Mouse (Mus musculus) megakaryocyte, embryonic 14.5 days (primary cell): ENCODE measurements at regions not wholly inside any gene's neighbourhood (a gene's known extent, or its start where the extent isn't known, plus 50 kb on each side); places are given as distances from the start of the nearest gene placed in this dataset.

Source experiments
- FLI1 ChIP-seq: IDR thresholded peaks from 2 replicates; pipeline ENCODE4 v1.6.1; 2012; ENCODE audit warnings: low read length, inconsistent platforms, mixed read lengths
- GATA1 ChIP-seq: IDR thresholded peaks from 3 replicates; pipeline ENCODE4 v1.6.1; 2012; ENCODE audit warnings: mixed read lengths, low read length, inconsistent platforms, borderline replicate concordance

DNA sequence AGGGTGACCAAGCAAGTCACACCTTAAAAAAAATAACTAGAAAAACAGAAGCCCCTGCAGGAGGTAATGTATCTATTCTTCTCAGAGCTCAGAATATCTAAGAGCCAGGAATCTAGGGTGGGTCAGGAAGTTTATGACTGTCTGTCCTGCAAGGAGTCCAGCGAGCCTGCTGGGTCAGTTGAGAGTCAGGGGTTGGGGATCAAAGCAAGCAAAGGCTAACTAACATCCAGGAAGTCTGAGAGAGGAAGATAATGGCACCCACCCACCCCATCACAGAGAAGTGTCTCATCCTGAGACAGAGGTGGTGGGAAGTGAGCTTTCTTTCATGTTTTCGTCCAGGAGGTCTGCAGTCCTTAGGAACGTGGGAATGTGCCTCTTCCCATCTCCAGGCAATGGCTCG, 116.4 kb upstream of the Slc44a1 start:
- TF ChIP-seq FLI1: no peak
- no peak for TF ChIP-seq GATA1
